Mouse (Mus musculus) liver, embryonic 11.5 days (tissue): ENCODE data around the gene Sytl3. TPM values are rescaled to one million over a fixed set of nuclear protein-coding genes. Genes with fewer than 3 reads are reported as not detected.

ENCODE experiments used
- ATAC-seq: fragments of 200-750 bp; cut with Nextera tagmentation; replicated peaks from 2 replicates; pipeline ENCODE4 v1.8.0; 2017; ENCODE audit warnings: moderate number of reproducible peaks, mild to moderate bottlenecking, moderate TSS enrichment, moderate library complexity; ENCODE audit not compliant: low FRiP score
- DNase-seq: peaks from one replicate; pipeline ENCODE4 v3.0.0-alpha.2; 2017; ENCODE audit warnings: low spot score
- H3K27ac ChIP-seq: fragments of 300-500 bp; sonication (generic); 2 replicates; pipeline ENCODE4 v1.5.1; 2014; ENCODE audit warnings: mild to moderate bottlenecking, low read depth, low read length, control low read depth
- H3K27me3 ChIP-seq: fragments of 300-500 bp; sonication (generic); replicated peaks from 2 replicates; pipeline ENCODE4 v1.6.1; 2014; ENCODE audit warnings: low read length, mixed read lengths; ENCODE audit not compliant: control insufficient read depth, insufficient read depth
- H3K36me3 ChIP-seq: fragments of 300-500 bp; sonication (generic); 2 replicates; pipeline ENCODE4 v1.6.1; 2014; ENCODE audit warnings: mild to moderate bottlenecking, low read length, moderate library complexity, mixed read lengths; ENCODE audit not compliant: control insufficient read depth, insufficient read depth
- H3K4me1 ChIP-seq: fragments of 300-500 bp; sonication (generic); replicated peaks from 2 replicates; pipeline ENCODE4 v1.6.1; 2014; ENCODE audit warnings: low read length, mixed read lengths; ENCODE audit not compliant: control insufficient read depth, insufficient read depth
- H3K4me2 ChIP-seq: fragments of 300-500 bp; sonication (generic); 2 replicates; pipeline ENCODE4 v1.6.1; 2014; ENCODE audit warnings: mild to moderate bottlenecking, control low read depth, moderate library complexity
- H3K4me3 ChIP-seq: fragments of 300-500 bp; sonication (generic); 2 replicates; pipeline ENCODE4 v1.5.1; 2014; ENCODE audit warnings: low read depth, low read length, control low read depth
- H3K9ac ChIP-seq: fragments of 300-500 bp; sonication (generic); 2 replicates; pipeline ENCODE4 v1.6.1; 2014; ENCODE audit warnings: low read depth, low read length, control low read depth
- H3K9me3 ChIP-seq: fragments of 300-500 bp; sonication (generic); 2 replicates; pipeline ENCODE4 v1.6.1; 2016; ENCODE audit warnings: low read length, inconsistent platforms, mixed read lengths; ENCODE audit not compliant: control insufficient read depth
- WGBS: fragments of 180-500 bp; shearing (Covaris S2); extraction: QIAGEN DNeasy Blood & Tissue Kit; methylation state at CpG from one replicate; pipeline ENCODE4 v1.1.7; 2014; 5-methylcytosine and 5-hydroxymethylcytosine counted together
- polyA plus RNA-seq: library from polyadenylated mRNA; unstranded; fragments of >200 nt; fragmentation: Nextera tagmentation; extraction: Ambion mirVana; gene quantifications from 2 replicates; pipeline ENCODE4 v1.2.1, GENCODE M21; 2014

Gene Sytl3
- polyA plus RNA-seq, 1 experiment from 2014 or later = not detected

DNA sequence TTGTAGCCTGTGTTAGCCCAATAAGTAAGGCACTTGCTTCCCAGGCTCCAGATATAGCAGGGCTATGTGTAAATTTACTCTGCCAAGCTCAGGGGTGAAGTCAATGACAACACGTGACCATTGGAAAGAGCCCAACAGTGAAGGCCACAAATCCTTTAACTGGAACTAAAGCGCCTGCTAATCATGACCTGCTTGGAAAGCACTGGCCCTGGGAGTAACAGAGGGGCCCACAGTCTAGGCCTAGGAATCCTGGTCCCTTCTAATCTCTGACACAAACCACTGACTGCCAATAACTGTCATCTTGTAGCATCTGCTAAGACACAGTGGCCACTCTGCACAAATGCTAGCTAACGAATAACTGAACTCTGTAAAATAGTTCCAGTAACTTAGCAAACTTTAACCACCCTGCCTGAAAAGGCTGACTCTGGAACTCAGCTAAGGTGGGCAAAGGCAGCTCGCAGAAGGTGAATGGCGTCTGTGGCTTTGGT, 109.5 kb downstream of the Sytl3 start:
- WGBS = 68% methylated on average over 5 of the region's 5 CpGs
- no peak overlapping the region for H3K4me2 ChIP-seq
- H3K36me3 ChIP-seq = no peaks in the 10 kb centered on the region
- H3K9me3 ChIP-seq = no peaks in the 10 kb centered on the region
- ATAC-seq = no peak
- H3K27ac ChIP-seq = no peak overlapping the region
- no peak for DNase-seq
- no peaks in the 10 kb centered on the region for H3K27me3 ChIP-seq
- H3K4me1 ChIP-seq = peaks cover 47% of the 10 kb centered on the region
- no peak overlapping the region for H3K4me3 ChIP-seq
- no peak overlapping the region for H3K9ac ChIP-seq

- no peaks in the 10 kb centered on the region for H3K27me3 ChIP-seq
- H3K9ac ChIP-seq = no peak overlapping the region
- no peak overlapping the region for H3K4me2 ChIP-seq
- H3K9me3 ChIP-seq = no peaks in the 10 kb centered on the region
- no peak overlapping the region for H3K4me3 ChIP-seq
- DNase-seq = no peak
- no peak for ATAC-seq
- H3K27ac ChIP-seq = no peak overlapping the region
- H3K4me1 ChIP-seq = peaks cover 49% of the 10 kb centered on the region
- WGBS = 40% methylated on average over 4 of the region's 4 CpGs
- H3K36me3 ChIP-seq = no peaks in the 10 kb centered on the region; the same call in 1 of the 2 replicates
These were observed 110.7 kb downstream of the Sytl3 start for GRCm38 (mm10) chr17:6769602-6770001.

DNA sequence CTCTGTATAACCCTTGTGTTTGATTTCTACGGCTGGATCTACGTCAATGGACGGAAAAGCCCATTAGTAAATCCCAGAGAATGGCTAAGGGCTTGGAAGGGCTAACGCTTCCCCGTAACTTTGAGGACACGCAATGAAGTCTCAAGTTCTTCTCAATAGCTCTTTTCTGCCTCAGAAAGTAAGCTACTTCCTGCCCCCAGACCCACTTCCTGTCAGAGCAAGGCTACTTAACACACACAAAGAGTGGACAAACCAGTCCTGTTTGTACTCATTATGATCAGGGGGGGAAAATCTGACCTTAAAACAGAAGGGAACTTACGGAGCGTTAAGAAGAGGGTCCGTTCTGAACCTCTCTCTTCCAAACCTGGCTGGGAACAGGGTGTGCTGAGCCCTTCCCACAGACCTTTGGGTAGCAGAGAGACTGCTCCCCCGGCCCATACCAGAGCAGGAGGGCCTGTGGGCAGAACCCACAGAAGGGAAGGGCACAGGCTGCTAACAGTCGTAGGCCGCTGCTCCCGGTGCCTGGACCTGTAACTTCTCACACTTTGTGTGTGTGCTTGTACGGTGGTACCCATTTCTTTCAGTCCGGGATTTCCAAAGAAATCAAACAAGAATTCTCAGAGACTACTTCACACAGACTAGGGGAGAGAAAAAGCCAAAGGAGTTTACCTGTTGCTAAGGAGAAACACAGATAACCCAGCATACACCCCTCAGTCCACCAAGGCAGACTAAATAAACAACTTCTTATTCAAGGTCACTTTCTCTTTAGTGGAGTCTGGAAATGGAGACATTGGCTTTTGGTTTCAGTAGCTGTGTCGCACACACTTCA, 113.0 kb downstream of the Sytl3 start:
- Histone ChIP-seq H3K4me1 (peaks cover 35% of the 10 kb centered on the region), H3K9ac (no peak overlapping the region), H3K4me2 (no peak overlapping the region), H3K36me3 (no peaks in the 10 kb centered on the region; the same call in 1 of the 2 replicates), H3K27ac (no peak overlapping the region), H3K9me3 (no peaks in the 10 kb centered on the region), H3K27me3 (no peaks in the 10 kb centered on the region), H3K4me3 (no peak overlapping the region)
- WGBS = 78% methylated on average over 16 of the region's 16 CpGs
- DNase-seq (no peak), ATAC-seq (no peak)

DNA sequence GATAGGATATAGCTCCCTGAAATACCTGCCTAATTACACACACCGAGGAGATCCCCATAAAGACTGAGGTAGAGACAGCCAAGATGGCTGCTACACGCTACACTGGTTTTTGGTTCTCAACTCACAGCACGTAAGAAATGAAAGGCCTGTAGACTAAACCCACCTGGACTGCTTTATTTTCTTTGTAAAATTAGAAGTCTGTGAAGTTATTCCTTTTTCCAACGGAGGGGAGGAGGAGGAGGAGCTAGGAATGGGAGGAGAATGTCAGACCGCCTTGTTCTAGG, 113.5 kb downstream of the Sytl3 start:
- H3K27ac ChIP-seq = no peak overlapping the region
- no peaks in the 10 kb centered on the region; the same call in 1 of the 2 replicates for H3K36me3 ChIP-seq
- no peaks in the 10 kb centered on the region for H3K9me3 ChIP-seq
- peaks cover 40% of the 10 kb centered on the region for H3K4me1 ChIP-seq
- no peak for ATAC-seq
- WGBS = 83% methylated on average over 5 of the region's 5 CpGs
- H3K4me3 ChIP-seq = no peak overlapping the region
- no peak overlapping the region for H3K4me2 ChIP-seq
- H3K9ac ChIP-seq = no peak overlapping the region
- no peaks in the 10 kb centered on the region for H3K27me3 ChIP-seq
- DNase-seq = no peak

GRCm38 (mm10) chr17:6773249-6773966, 114.5 kb downstream of the Sytl3 start:
- Histone ChIP-seq H3K9me3 (no peaks in the 10 kb centered on the region), H3K27me3 (no peaks in the 10 kb centered on the region), H3K9ac (no peak overlapping the region), H3K4me3 (no peak overlapping the region), H3K36me3 (no peaks in the 10 kb centered on the region; the same call in 1 of the 2 replicates), H3K4me2 (no peak overlapping the region), H3K27ac (peak overlapping the region; percentile 22; the same call in 1 of the 2 replicates), H3K4me1 (peaks cover 37% of the 10 kb centered on the region)
- ATAC-seq (0 out of 2 replicates have a peak, but pooled peaks have one; percentile 37), DNase-seq (no peak)
- WGBS = 79% methylated on average over 14 of the region's 14 CpGs

DNA sequence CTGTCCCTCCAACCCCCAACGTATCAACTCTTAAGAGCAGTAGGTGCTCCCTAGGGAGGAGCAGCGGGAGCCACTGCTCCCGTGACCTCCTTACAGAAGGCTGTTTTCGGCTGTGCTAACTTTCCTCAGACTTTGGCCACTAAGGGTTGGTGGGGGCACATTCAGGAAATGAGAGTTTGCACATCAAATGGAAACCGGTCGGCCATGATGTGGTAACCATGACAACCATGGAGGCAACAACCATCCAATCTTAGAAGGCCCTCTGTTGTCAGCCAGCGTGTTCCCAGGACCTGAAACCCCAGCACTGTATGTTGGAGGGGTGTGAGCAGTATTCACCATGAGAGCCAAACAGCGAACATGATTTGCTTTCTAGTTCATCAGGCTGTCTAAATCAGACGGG, 116.3 kb downstream of the Sytl3 start:
- H3K4me1 ChIP-seq = peaks cover 45% of the 10 kb centered on the region
- DNase-seq (no peak), ATAC-seq (no peak)
- 90% methylated on average over 9 of the region's 9 CpGs for WGBS
- H3K27me3 ChIP-seq = no peaks in the 10 kb centered on the region
- H3K4me2 ChIP-seq = no peak overlapping the region
- H3K9ac ChIP-seq = no peak overlapping the region
- H3K36me3 ChIP-seq = no peaks in the 10 kb centered on the region; the same call in 1 of the 2 replicates
- H3K4me3 ChIP-seq = no peak overlapping the region
- no peaks in the 10 kb centered on the region for H3K9me3 ChIP-seq
- H3K27ac ChIP-seq = no peak overlapping the region

DNA sequence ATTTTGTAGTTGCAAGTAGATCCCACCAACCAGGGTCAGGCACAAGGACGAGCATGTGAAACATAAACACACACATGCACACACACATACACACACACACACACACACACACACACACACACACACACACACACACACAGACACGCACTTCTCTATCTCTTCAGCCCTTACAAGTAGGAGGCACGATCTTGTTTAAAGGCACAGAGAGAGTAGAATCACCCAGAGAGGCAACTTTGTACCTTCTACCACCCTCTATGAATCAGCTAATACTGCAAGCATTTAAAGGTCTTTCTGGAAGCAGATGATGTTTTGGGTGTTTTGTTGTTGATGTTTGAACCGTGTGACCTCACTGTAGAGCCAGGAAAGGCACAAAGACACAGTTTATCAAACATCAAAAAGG, 116.8 kb downstream of the Sytl3 start:
- no peak for DNase-seq
- no peak for ATAC-seq

DNA sequence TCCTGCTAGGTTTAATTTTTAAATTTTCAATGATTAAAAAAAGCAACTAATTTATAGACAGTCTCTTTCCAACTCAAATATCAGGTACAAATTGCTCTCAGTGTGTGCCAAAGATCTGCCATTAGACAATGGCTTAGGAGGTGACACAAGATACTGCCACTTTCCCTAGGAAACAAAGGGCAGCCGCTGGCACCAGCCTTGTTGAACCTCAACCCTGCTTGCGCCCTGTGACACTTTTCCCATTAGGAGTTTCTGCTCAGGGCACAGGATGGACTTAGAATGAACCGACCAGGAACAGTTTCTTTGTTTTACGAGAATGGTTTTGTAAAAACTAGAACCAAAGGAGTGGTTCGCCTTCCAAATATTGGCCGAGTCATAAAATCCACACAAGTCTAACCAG, 117.2 kb downstream of the Sytl3 start:
- no peaks in the 10 kb centered on the region for H3K9me3 ChIP-seq
- H3K4me2 ChIP-seq = no peak overlapping the region
- no peaks in the 10 kb centered on the region; the same call in 1 of the 2 replicates for H3K36me3 ChIP-seq
- H3K4me3 ChIP-seq = no peak overlapping the region
- H3K27me3 ChIP-seq = no peaks in the 10 kb centered on the region
- WGBS = 86% methylated on average over 6 of the region's 6 CpGs
- ATAC-seq (no peak), DNase-seq (no peak)
- H3K4me1 ChIP-seq = peaks cover 52% of the 10 kb centered on the region
- H3K9ac ChIP-seq = no peak overlapping the region
- H3K27ac ChIP-seq = no peak overlapping the region

More for the DNA sequence above, 116.8 kb downstream of the Sytl3 start:
- no peak overlapping the region for H3K4me2 ChIP-seq
- no peaks in the 10 kb centered on the region for H3K9me3 ChIP-seq
- WGBS = 81% methylated on average over 4 of the region's 4 CpGs
- no peak overlapping the region for H3K4me3 ChIP-seq
- H3K27me3 ChIP-seq = no peaks in the 10 kb centered on the region
- no peak overlapping the region for H3K9ac ChIP-seq
- H3K4me1 ChIP-seq = peaks cover 50% of the 10 kb centered on the region
- no peaks in the 10 kb centered on the region; the same call in 1 of the 2 replicates for H3K36me3 ChIP-seq
- H3K27ac ChIP-seq = no peak overlapping the region
